Comparison of ENCODE assay signal across 25 mouse cellular contexts in the genomic region with DNA sequence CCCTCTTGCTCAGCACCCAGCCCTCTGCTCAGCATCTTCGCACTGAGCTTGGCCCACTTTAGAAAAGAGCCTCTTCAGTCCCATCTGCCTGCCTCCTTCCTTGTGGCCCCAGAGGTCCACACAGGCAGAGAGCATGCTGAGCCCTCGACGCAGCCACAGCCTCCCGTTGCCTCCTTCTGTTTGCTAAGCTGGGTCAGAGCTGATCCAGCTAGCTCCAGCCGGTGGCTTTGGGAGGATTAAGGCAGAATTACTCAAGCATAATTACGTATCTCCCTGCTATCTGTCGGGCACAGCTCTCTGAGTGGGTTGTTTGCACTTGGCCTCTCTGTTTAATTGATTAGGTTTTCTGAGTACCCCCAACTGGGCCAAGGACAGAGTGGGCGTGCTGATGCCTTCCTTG.
DNase-seq lines count a peak whose midpoint lies in the region; ATAC-seq and TF ChIP-seq lines count a peak whose summit lies in the region.
"Had no signal": no experiment of that assay in that cellular context is flagged by ENCODE, and none has a peak within 500 bp of the region (broad histone marks: within the 10 kb centered on the region; RNA-seq: fewer than 3 reads in every experiment).

No protein-coding gene starts in this region.

- no peaks in the 10 kb centered on the region for H3K27me3 ChIP-seq in hindbrain, postnatal 0 days (ENCODE audit: insufficient read depth, low read length)
- H3K27me3 ChIP-seq in hindbrain, embryonic 11.5 days (ENCODE audit: control insufficient read depth, insufficient read depth, low read length), result no peaks in the 10 kb centered on the region
- H3K27me3 ChIP-seq in forebrain, postnatal 0 days (ENCODE audit: insufficient read depth, low read length), result no peaks in the 10 kb centered on the region
- H3K27me3 ChIP-seq in midbrain, embryonic 15.5 days (replicated peaks), result no peaks in the 10 kb centered on the region
- H3K27me3 ChIP-seq: embryonic facial prominence, embryonic 15.5 days; heart, embryonic 12.5 days; liver, embryonic 13.5 days had no signal

- H3K27ac ChIP-seq in hindbrain, postnatal 0 days, result 0 out of 2 replicates have a peak overlapping the region, but pooled peaks have one; percentile 13
- no peak overlapping the region for H3K27ac ChIP-seq in hindbrain, embryonic 11.5 days (ENCODE audit: low read depth, low read length)
- no peak overlapping the region for H3K27ac ChIP-seq in forebrain, postnatal 0 days (ENCODE audit: low read depth, low read length)
- no peak overlapping the region for H3K27ac ChIP-seq in midbrain, embryonic 15.5 days
- H3K27ac ChIP-seq: embryonic facial prominence, embryonic 15.5 days; hindbrain, embryonic 14.5 days; liver, embryonic 13.5 days; stomach, postnatal 0 days had no signal

- WGBS in hindbrain, postnatal 0 days, result 42% methylated on average over 8 of the region's 8 CpGs
- WGBS in hindbrain, embryonic 11.5 days, result 52% methylated on average over 8 of the region's 8 CpGs
- WGBS in forebrain, postnatal 0 days, result 33% methylated on average over 8 of the region's 8 CpGs
- 24% methylated on average over 8 of the region's 8 CpGs for WGBS in midbrain, embryonic 15.5 days

- ATAC-seq in hindbrain, postnatal 0 days, result peak; percentile 36
- no peak for ATAC-seq in hindbrain, embryonic 11.5 days (ENCODE audit: low FRiP score)
- 0 out of 2 replicates have a peak, but pooled peaks have one; percentile 16 for ATAC-seq in forebrain, postnatal 0 days
- ATAC-seq in midbrain, embryonic 15.5 days (replicated peaks), result peak; percentile 49; the same call in 1 of the 2 replicates
- ATAC-seq: activated CD4-positive, CD25-positive, alpha-beta regulatory T cell, adult 4 months; intestine, embryonic 16.5 days had no signal

- no peak overlapping the region for H3K4me3 ChIP-seq in hindbrain, postnatal 0 days (ENCODE audit: low read length)
- H3K4me3 ChIP-seq in hindbrain, embryonic 11.5 days (ENCODE audit: low read depth, low read length), result no peak overlapping the region
- no peak overlapping the region for H3K4me3 ChIP-seq in forebrain, postnatal 0 days (ENCODE audit: low read depth, low read length)
- no peak overlapping the region for H3K4me3 ChIP-seq in midbrain, embryonic 15.5 days
- H3K4me3 ChIP-seq: embryonic facial prominence, embryonic 15.5 days; heart, embryonic 12.5 days; liver, embryonic 13.5 days had no signal

- intact Hi-C loops in heart, postnatal 36 days (cut with DNase I), result no loop called here

- H3K4me1 ChIP-seq in hindbrain, postnatal 0 days (ENCODE audit: insufficient read depth, low read length), result peaks cover 3% of the 10 kb centered on the region; the same call in 1 of the 2 replicates
- peaks cover 4% of the 10 kb centered on the region; the same call in 1 of the 2 replicates for H3K4me1 ChIP-seq in hindbrain, embryonic 11.5 days (replicated peaks; ENCODE audit: control insufficient read depth, insufficient read depth, low read length)
- H3K4me1 ChIP-seq in forebrain, postnatal 0 days (ENCODE audit: insufficient read depth), result no peaks in the 10 kb centered on the region
- peaks cover 14% of the 10 kb centered on the region for H3K4me1 ChIP-seq in midbrain, embryonic 15.5 days
- H3K4me1 ChIP-seq: embryonic facial prominence, embryonic 15.5 days; heart, embryonic 12.5 days; liver, embryonic 13.5 days had no signal

- peak; percentile 36 for DNase-seq in hindbrain, postnatal 0 days (ENCODE audit: low spot score)
- no peak for DNase-seq in hindbrain, embryonic 11.5 days (ENCODE audit: low spot score)
- DNase-seq in forebrain, postnatal 0 days, result no peak
- peak; percentile 81 for DNase-seq in retina, postnatal 7 days (ENCODE audit: low read depth, low spot score)
- no peak for DNase-seq in layer of hippocampus, postnatal 36 days
- no peak for DNase-seq in heart, postnatal 36 days
- DNase-seq: adrenal gland, adult 8-10 months; cerebellum, adult 2 months; gastrocnemius, postnatal 10 days; heart, adult 18-20 months; heart, postnatal 10 days; kidney, adult 9 months; kidney, postnatal 14 days; liver, embryonic 13.5 days; lung, adult 2 months; lung, postnatal 14 days; thymus, adult 2 months; thymus, postnatal 4 days had no signal

- H3K9ac ChIP-seq in hindbrain, postnatal 0 days (replicated peaks; ENCODE audit: low read length), result no peak overlapping the region
- no peak overlapping the region for H3K9ac ChIP-seq in hindbrain, embryonic 11.5 days (ENCODE audit: low read depth, low read length)
- H3K9ac ChIP-seq in forebrain, postnatal 0 days, result no peak overlapping the region
- H3K9ac ChIP-seq in midbrain, embryonic 15.5 days, result no peak overlapping the region
- H3K9ac ChIP-seq: embryonic facial prominence, embryonic 15.5 days; heart, embryonic 12.5 days; hindbrain, embryonic 14.5 days; liver, embryonic 13.5 days had no signal

- no peak for TF ChIP-seq CTCF in hindbrain, postnatal 0 days (IDR thresholded peaks at IDR 0.05; ENCODE audit: low read depth)
- TF ChIP-seq CTCF in forebrain, postnatal 0 days (IDR thresholded peaks at IDR 0.05; ENCODE audit: low read depth), result no peak

- no peaks in the 10 kb centered on the region for H3K9me3 ChIP-seq in hindbrain, postnatal 0 days (ENCODE audit: low read length)
- no peaks in the 10 kb centered on the region for H3K9me3 ChIP-seq in hindbrain, embryonic 11.5 days (ENCODE audit: control insufficient read depth, low read length)
- no peaks in the 10 kb centered on the region for H3K9me3 ChIP-seq in forebrain, postnatal 0 days (ENCODE audit: low read length)
- H3K9me3 ChIP-seq in midbrain, embryonic 15.5 days, result no peaks in the 10 kb centered on the region
- H3K9me3 ChIP-seq: embryonic facial prominence, embryonic 15.5 days; heart, embryonic 12.5 days; liver, embryonic 13.5 days had no signal

- no peak overlapping the region for H3K4me2 ChIP-seq in hindbrain, postnatal 0 days (ENCODE audit: low read depth, low read length)
- H3K4me2 ChIP-seq in hindbrain, embryonic 11.5 days (replicated peaks; ENCODE audit: low read depth, low read length), result no peak overlapping the region
- no peak overlapping the region for H3K4me2 ChIP-seq in forebrain, postnatal 0 days (ENCODE audit: low read depth)
- no peak overlapping the region for H3K4me2 ChIP-seq in midbrain, embryonic 15.5 days
- H3K4me2 ChIP-seq: embryonic facial prominence, embryonic 15.5 days; heart, embryonic 12.5 days; hindbrain, embryonic 14.5 days; liver, embryonic 13.5 days had no signal

- H3K36me3 ChIP-seq in hindbrain, postnatal 0 days (ENCODE audit: insufficient read depth, low read length), result no peaks in the 10 kb centered on the region; the same call in 1 of the 2 replicates
- no peaks in the 10 kb centered on the region for H3K36me3 ChIP-seq in hindbrain, embryonic 11.5 days (ENCODE audit: control insufficient read depth, insufficient read depth, low read length)
- peaks cover 9% of the 10 kb centered on the region; the same call in 1 of the 2 replicates for H3K36me3 ChIP-seq in forebrain, postnatal 0 days (ENCODE audit: insufficient read depth)
- H3K36me3 ChIP-seq in midbrain, embryonic 15.5 days (replicated peaks), result no peaks in the 10 kb centered on the region
- H3K36me3 ChIP-seq: embryonic facial prominence, embryonic 15.5 days; heart, embryonic 12.5 days; liver, embryonic 13.5 days had no signal

Comparison
In these comparisons a context has a peak if more than half of its experiments do, and no peak if none do; other contexts are left out.
1. DNase-seq: peak in hindbrain, postnatal 0 days (single experiment) and retina, postnatal 7 days (single experiment); none in hindbrain, embryonic 11.5 days (single experiment), forebrain, postnatal 0 days (single experiment), layer of hippocampus, postnatal 36 days (0 of 2) and heart, postnatal 36 days (0 of 2).